ENCODE assay signal across 17 mouse cellular contexts in genomic region chrX:166869515-166869914, GRCm38 (mm10).
"Had no signal": no experiment of that assay in that cellular context is flagged by ENCODE, and none has a peak within 500 bp of the region (broad histone marks: within the 10 kb centered on the region; RNA-seq: fewer than 3 reads in every experiment).

No protein-coding gene starts in this region.

- DNase-seq: gastrocnemius, adult 2 months; gastrocnemius, postnatal 10 days; gastrocnemius, postnatal 36 days; heart, adult 18-20 months; heart, postnatal 14 days; heart, postnatal 36 days; kidney, adult 18-20 months; kidney, adult 8-10 months; kidney, postnatal 10 days; kidney, postnatal 25 days; kidney, postnatal 4 days; liver; liver, embryonic 13.5 days had no signal

- ATAC-seq: hindbrain, embryonic 16.5 days; inflammation-experienced regulatory T-cells, adult 6 months; intestine, embryonic 15.5 days; intestine, postnatal 0 days had no signal
